Mouse (Mus musculus) testis, adult 2 months (tissue): ENCODE measurements at regions not wholly inside any gene's neighbourhood (a gene's known extent, or its start where the extent isn't known, plus 50 kb on each side); places are given as distances from the start of the nearest gene placed in this dataset.
"Not testable (repeated sequence)": the region's sequence is repeated elsewhere in the genome, so short reads cannot be mapped to it uniquely, and the experiment has no call there.

Experiments
- CTCF ChIP-seq: fragments of 200-500 bp; IDR thresholded peaks from 2 replicates; pipeline ENCODE4 v1.5.1; 2012; ENCODE audit warnings: low read depth, mild to moderate bottlenecking, inconsistent platforms, low read length, moderate library complexity; ENCODE audit not compliant: control insufficient read depth, insufficient read depth, insufficient replicate concordance
- POLR2A ChIP-seq: fragments of 200-500 bp; IDR thresholded peaks from 2 replicates; pipeline ENCODE4 v1.6.1; 2012; ENCODE audit warnings: low read depth, mild to moderate bottlenecking, inconsistent platforms, low read length, moderate library complexity; ENCODE audit not compliant: control insufficient read depth

DNA sequence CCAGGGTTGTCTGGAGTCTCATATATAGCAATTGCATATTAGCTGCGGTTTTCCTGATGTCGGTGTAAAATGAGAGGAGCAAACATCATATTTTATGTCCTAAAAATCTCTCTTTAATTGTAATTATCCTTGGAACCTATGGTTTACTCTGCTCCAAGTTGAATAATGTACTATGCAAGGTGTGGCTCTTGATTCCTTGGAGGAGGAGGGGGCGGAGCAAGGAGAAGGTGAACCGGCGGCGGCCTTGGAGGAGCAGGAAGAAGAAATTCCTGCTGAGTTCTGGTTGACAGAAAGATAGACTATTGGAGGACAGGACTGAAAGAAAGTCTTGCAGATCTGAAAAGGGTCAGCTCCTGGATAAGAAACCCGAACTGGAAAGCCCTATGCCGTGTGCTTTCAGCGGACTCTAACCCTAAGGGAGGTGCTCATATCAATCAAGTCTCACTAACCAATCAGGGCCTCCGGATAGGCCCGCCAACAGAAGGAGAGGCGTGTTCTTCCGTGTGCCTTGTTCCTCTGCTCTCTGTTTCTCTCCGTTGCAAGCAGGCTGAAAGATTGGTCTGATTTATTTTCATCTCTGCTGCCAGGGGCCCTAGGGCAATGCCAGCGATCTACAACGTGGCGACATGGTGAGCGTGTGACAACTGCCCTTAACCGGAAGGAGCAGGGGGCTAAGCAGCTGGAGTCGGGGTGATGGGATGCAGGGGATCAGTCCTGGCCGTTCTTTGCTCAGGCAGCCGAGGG, 114.1 kb upstream of the Zfp808 start:
- not testable (repeated sequence) for TF ChIP-seq CTCF, POLR2A
